Mouse (Mus musculus): ENCODE results near the gene Dtymk. TPM values are rescaled to one million over a fixed set of nuclear protein-coding genes. Genes with fewer than 3 reads are reported as not detected.

Dtymk gene
- polyA plus RNA-seq, 1 experiment from 2014 or later = 148 TPM

Other genes with a start within 250 kb of the Dtymk start
- gene Stk25, start 143.3 kb downstream of the Dtymk start, polyA plus RNA-seq (2014; fragmentation: Nextera tagmentation; extraction: Ambion mirVana) = 354 and 373 TPM in 2 replicates
- 79.8 and 82.4 TPM in 2 replicates for gene Bok, start 116.3 kb downstream of the Dtymk start, polyA plus RNA-seq (2014; fragmentation: Nextera tagmentation; extraction: Ambion mirVana)
- 89.3 and 91.7 TPM in 2 replicates for gene Atg4b, start 50.4 kb downstream of the Dtymk start, polyA plus RNA-seq (2014; fragmentation: Nextera tagmentation; extraction: Ambion mirVana)
- gene Thap4, start 47.1 kb downstream of the Dtymk start, polyA plus RNA-seq (2014; fragmentation: Nextera tagmentation; extraction: Ambion mirVana) = 40.6 and 42.8 TPM in 2 replicates
- 8.4 and 9.3 TPM in 2 replicates for gene Ing5, start 2.0 kb upstream of the Dtymk start, polyA plus RNA-seq (2014; fragmentation: Nextera tagmentation; extraction: Ambion mirVana)
- gene D2hgdh, start 23.0 kb upstream of the Dtymk start, polyA plus RNA-seq (2014; fragmentation: Nextera tagmentation; extraction: Ambion mirVana) = 11.3 and 12.5 TPM in 2 replicates
- not detected in 2 replicates for gene Gal3st2, start 59.4 kb upstream of the Dtymk start, polyA plus RNA-seq (2014; fragmentation: Nextera tagmentation; extraction: Ambion mirVana)
- 0.07 TPM in 1 of 2 replicates, not detected in the other for gene Gal3st2b, start 116.4 kb upstream of the Dtymk start, polyA plus RNA-seq (2014; fragmentation: Nextera tagmentation; extraction: Ambion mirVana)
- gene Gal3st2c, start 188.6 kb upstream of the Dtymk start, polyA plus RNA-seq (2014; fragmentation: Nextera tagmentation; extraction: Ambion mirVana) = not detected in 2 replicates
- 0.04 and 0.16 TPM in 2 replicates for gene Neu4, start 218.5 kb upstream of the Dtymk start, polyA plus RNA-seq (2014; fragmentation: Nextera tagmentation; extraction: Ambion mirVana)